Mouse (Mus musculus): ENCODE measurements at regions not wholly inside any gene's neighbourhood (a gene's known extent, or its start where the extent isn't known, plus 50 kb on each side); places are given as distances from the start of the nearest gene placed in this dataset.

DNA sequence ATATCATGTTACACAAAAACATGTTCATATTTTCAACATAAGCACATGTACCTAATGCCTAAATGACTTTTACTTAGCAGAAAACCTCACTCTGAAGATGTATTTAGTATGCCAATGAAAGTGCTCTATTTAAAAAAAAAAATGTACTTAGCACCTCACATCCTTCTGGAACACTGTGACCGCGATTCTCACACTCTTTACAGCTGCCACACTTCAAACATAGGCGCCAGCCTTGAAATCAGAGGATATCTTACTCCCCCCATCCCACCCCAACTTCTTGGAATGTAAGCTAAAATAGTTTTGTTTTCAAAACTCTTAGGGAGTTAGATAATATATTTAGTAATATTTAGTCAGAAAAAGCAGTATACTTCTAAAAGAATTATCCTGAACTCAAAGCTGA lies 634.7 kb upstream of the Edil3 start:
- TF ChIP-seq EP300 (IDR thresholded peaks at IDR 0.05; ENCODE audit: low read depth) (no peak), CTCF (IDR thresholded peaks at IDR 0.05; ENCODE audit: low read depth) (no peak)

Data from heart, postnatal 0 days (tissue).